Mouse (Mus musculus) T-helper 2 cell (primary cell): ENCODE data around the gene Rab38.

ENCODE experiments used
- in situ Hi-C: fragments of 300-600 bp; cut with MboI, MseI; formaldehyde crosslinking; loops from one replicate; pipeline ENCODE4 v1.15.1; 2025; ENCODE audit warnings: high pct_unique_total_duplicates

Gene Rab38

DNA sequence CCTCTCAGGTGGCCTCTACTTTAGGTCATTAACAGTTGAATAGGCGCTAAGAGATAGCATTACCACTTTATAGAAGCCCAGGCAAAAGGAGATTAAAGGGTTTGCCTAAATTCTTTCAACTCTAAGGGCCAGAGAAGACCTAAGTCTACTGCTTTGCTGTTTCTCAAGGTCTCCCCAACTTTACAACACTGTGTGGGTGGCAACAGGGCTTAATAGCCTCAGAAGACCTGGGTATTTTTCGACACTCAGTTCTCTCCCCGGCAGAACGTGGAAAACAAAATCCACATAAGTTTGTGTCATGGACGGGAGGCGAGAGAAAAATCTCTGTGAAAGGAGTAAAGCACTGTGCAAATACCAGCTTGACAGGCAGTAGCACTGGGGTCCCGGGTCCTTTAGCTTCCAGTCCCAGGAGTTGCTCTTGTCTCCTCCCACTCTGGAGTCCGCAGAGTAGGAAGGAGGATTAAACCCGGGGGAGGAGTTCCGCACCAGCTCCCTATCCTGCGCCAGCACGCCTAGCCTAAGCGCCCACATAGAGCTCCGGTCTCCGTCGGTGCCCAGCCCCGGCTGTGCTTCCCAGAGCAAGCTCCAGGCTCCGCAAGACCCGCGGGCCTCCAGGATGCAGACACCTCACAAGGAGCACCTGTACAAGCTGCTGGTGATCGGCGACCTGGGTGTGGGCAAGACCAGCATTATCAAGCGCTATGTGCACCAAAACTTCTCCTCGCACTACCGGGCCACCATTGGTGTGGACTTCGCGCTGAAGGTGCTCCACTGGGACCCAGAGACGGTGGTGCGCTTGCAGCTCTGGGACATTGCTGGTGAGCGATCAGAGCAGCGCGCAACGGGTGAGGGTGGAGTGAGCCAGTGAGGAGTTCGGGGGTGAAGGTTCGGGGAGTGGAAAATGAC is at the start of gene Rab38:
Rab38 (plus strand) TSS at position 488 of the 906 bp plus-strand sequence.
- in situ Hi-C loops: no loop called here

DNA sequence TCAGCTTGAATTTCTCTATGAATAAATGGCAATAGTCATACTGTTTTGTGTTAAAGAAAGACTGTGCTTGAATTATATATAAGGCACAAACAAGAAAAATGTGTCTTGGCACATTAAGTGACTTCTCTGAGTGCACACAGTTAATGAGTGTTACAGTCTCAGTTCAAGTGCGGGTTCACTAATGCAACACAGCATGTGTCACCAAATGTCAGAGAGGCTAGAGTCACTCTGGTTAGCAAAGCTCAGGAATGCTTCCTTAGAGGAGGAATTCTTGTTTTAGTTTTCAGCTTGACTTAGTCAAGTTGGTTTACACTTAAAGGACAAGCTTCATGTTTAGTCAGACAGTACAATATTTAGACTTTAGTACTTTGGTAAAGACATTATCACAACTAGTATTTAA is 35.5 kb upstream of the Rab38 start:
- in situ Hi-C loops: no loop called here

DNA sequence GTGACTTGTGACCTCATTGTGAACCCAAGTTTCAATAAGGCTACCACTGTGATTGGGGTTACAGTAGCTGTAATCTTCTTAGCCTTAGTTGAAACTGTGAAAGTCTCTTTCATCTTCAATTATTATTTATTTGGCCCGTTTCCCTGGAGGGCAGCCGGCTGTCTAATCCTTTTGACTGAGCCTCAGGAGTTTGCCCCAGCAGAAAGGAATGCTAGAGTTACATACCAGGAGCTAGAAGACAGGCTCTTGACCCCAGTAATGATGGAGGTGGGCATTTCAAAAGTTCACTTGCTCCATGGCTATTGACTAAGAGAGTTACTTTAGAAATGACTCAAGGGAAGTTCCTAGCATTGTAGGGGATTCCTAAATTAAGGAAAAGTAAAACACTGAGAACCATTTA is 34.3 kb upstream of the Rab38 start:
- in situ Hi-C loops: no loop called here

DNA sequence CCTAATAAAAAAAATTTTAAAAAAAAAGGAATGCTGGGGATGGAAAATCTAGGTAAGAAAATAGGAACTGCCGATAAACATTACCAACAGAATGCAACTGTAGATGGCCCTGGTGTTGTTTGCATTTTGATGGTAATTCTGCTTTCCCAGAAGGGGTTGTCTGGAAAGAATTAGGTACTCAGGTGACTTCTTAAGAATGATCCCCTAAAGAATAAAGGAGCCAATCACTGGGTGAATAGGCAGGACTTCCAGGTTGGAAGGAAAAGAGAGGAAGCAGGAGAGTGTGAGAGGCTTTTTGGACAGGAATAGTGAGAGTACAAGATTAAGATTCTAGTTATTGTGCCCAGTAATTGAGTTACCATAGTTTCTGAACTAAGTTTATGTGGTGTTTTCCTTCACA is 24.8 kb upstream of the Rab38 start:
- in situ Hi-C loops: no loop called here

DNA sequence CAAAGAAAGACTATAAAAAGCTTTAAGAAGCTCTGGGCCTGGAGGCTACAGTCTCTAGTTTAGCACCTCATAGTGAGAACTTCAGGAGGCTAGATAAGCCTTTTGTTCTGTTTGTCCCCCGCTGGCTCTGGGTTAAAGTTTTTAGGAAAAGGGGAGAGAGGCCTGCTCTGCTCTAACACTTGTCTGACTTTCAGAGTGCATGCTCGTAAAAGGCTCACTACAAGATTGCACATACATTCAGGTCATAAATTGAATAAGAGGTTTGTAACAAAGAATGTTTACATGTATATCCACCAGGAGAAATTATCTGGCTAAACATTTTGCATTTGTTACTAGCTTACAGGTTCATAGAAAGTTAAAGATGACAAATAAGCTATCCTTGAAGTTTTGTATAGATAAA is 23.6 kb upstream of the Rab38 start:
- in situ Hi-C loops: no loop called here

DNA sequence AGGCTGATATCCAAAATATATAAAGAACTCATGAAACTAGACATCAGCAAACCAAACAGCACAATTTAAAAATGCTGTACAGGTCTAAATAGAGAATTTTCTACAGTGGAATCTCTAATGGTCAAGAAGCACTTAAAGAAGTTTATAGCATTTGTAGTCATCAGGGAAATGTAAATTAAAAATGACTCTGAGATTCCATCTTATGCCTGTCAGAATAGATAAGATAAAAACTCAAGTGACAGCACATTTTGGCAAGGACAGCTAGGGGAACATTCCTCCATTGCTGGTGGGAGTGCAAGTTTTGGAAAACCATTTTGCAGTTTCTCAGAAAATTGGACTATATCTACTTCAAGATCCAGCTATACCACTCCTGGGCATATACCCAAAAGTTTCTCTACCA is 8.3 kb upstream of the Rab38 start:
- in situ Hi-C loops: no loop called here

DNA sequence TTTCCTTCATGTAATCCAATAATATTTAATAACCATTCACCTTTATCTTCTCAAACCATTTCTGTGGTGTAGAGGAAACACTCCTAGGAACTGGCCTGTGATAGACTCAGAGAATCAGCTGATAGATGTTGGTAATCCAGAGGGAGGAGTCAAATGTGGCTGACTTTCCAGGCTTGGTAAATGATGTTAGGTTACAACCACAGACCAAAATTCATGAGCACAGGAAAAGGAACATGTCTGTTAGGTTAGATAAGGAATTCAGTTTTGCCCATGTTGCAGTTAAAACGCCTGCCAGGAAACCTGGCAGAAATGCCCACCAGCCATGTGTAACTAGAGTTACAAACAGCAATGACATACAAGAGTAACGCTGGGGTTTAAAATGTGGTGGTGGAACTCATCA is 6.2 kb upstream of the Rab38 start:
- in situ Hi-C loops: no loop called here

DNA sequence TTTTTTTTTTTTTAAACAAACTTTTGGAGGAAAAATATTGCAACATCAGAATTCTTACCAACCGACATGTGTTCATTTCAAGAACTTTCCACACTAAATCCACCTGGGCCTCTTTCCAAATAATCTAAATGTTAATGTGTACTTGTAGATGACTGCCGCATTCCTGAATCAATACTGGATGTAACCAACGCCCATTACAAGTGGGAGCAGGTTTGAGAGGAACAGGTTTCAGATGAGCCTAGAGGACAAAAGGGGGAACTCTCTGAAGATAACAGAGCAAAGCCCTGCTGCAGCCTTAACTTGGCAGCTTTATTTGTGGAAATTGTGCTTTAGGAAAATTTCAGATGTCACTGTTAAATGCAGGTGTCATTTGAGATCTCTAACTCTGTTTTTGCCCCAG is 4.3 kb upstream of the Rab38 start:
- in situ Hi-C loops: no loop called here

DNA sequence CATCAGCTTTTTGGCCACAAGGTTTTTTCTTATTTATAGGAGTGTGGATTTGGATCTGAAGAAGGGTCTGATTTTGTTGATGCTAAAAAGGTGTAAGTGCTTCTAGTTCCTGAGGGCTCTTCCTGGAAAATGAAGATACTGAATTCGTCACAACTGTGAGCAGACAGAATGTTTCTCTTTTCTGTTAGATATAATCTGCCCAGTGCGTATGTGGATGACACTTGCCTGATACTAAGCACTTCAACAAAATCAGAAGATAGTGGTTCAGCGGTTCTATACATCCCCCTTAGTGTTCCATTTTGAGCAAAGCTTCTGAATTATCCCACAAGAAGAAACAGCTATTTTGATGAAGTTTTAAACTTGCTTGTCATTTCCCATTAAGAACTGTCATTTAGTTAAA is 2.6 kb upstream of the Rab38 start:
- in situ Hi-C loops: no loop called here

DNA sequence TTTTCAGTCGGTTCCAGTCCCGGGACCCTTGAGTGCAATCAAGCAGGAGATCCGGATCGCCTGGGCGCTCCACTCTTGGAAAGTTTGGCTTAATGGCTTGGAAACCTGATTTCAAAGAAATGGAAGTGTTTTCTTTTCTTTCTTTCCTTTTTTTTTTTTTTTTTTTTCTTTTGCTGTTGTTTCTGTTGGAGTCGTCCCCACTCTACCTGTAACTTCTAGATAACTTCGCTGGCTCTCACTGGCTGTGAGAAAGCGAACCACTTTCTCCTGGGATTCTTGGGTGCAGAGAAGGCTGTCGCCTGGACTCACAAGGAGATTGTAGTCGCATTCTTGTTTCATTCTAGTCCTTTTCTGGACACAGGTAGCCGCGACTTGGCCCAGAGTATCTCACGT is 615 bp downstream of the Rab38 start:
- in situ Hi-C loops: no loop called here

DNA sequence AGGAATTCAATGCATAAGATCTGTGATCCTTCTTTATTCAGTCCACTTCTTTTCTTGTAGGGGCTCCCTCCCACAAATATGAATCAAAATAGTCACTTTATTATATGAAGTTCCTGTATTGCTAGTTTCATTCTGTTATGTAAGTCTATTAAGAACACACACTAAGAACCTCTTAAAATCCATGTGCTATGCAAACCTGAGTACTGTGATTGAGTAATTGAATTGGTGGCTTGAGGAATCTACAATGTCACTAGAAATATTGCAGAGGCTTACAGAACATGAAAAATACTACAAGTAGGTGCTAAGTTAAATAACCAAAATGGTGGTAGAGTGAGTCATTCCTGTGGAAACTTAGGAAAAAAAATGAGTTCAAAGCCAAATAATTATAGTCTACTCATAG is 10.2 kb downstream of the Rab38 start:
- in situ Hi-C loops: no loop called here

DNA sequence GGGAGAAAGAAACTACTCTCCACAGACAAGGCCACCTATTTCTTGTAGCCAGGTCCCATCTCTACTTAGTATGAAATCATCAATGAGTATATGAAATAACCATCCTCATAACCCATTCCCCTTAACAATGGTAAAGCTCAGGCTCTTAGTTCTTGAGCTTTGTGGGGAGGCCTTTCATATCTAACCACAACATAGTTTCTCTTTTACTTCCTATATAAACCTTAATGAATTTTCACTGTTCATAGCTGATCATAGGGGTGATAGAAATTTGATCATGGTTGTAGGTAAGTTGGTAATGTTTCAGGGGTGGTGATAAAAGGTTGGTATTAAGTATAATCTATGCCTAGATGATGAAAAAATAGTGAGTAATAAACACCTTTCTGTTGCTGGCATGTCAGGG is 12.6 kb downstream of the Rab38 start:
- in situ Hi-C loops: no loop called here

DNA sequence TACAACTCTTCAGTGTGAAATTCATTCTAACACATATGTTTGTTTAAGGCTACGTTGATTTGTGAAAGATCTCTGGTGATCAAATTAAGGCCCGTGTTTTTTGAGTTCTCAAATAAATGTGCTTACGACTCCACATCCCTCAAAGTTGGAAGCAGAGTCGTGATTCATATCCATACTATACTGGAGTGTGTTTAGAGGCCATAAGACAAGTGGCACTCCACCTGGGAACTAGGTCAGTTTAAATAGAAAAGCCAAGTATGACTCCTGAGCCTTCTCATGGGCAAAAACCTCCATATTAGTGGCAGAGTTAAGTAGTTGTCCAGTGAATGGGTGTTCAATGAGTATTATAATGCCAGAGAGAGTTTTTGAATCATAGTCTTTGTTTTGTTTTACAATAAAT is 13.4 kb downstream of the Rab38 start:
- in situ Hi-C loops: no loop called here

DNA sequence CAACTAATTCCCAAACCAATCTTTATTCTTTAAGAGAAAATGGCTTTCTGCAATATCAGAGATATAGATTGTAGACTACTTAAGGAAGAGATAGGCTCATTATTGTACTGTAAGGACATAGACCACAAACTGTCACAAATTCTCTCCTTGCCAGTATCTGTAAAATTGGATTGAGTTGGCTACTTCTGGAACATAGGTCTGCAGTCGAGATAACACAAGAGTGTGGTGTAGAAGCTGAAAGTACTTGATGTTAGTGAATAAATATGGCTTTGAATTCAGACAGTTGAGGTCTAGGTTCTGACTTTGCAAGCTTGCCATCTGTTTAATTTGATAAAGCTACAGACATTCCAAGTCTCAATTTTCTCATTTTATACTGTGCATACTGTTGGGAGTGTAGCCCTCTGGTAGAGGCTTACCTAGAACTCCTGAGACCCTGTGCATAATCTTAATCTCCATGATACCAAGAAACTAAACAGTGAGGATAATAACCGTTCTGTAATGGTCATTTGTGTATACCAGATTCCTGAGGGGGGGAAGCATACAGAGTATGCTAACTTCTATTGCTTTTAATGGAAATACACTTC is 15.3 kb downstream of the Rab38 start:
- in situ Hi-C loops: no loop called here

DNA sequence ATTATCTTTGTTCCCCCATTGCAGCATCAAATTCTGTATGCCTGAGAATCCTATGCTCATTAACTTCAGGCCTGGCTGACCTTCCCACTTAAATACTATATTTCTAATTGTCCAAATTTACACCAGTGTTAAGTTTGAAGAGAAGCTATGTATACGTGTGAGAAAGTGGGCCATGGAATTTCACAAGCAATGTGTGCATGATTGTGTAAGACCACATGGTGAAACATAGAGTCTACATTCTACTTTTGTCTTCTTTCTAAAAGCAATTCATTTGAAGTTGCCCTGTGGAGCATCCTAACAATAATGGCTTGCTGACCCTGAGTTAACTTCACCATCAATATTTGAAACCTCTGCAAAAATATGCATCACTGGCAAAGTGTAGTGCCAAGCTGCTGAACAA is 23.2 kb downstream of the Rab38 start:
- in situ Hi-C loops: no loop called here

DNA sequence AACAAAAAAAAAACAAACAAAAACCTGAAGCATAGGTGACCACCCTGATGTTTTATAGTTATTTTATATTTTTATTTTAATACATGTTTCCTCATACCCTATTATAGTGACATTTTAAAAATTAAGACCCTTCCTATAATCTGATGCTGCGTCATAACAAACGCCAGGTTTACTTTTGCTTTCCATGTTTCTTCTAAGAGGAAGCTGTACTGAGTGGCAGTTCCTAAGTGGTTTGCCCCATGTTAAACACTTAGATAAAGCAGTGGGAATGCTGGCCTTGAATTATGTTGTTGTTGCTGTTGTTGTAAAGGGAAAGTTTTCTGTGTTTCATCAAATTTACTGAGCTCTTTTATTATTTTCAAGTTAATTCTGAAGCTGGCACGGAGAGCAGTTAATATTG is 27.8 kb downstream of the Rab38 start:
- in situ Hi-C loops: no loop called here

DNA sequence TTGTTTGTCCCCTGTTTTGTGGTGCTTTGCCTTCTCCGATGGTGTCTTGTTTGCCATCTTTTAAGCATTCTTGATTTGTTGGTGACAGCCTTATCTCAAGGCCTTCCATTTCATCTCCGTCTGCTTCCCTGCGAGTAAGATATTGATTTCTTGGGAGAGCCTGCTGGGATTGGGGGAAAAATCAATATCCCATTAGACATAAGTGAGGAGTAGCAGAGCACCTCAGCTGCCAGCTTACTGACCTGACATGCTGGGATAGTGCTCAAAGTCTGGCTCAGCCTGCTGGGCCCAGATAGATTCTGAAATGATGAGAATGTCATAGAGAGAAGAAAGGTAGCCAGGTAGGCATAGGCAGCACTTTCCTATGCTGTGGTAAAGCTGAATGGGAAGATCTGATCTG is 37.7 kb downstream of the Rab38 start:
- in situ Hi-C loops: no loop called here

DNA sequence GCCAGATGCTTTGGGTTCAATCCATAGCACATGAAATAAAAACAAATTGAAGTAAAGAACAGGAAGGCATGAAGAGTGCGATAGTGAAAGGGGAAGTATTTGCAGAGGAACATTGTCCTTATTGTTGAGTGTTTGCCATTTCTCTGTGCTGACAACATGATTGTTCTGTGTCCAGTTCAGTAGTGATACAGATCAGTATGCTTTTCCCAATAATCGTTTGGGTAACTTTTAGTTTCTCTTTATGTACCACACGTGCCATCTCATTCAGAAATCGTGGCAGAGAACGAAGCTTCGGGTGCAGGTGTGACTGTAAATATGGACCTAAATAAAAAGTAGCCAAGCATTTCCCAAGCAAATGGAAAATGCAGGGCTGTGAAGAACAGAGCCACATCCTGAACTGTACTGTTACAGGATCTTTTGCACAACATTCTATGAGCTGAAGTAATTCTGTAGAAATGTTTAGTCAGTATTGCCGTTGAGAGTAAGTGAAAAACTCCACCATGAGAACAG is 52.1 kb downstream of the Rab38 start:
- in situ Hi-C loops: no loop called here

DNA sequence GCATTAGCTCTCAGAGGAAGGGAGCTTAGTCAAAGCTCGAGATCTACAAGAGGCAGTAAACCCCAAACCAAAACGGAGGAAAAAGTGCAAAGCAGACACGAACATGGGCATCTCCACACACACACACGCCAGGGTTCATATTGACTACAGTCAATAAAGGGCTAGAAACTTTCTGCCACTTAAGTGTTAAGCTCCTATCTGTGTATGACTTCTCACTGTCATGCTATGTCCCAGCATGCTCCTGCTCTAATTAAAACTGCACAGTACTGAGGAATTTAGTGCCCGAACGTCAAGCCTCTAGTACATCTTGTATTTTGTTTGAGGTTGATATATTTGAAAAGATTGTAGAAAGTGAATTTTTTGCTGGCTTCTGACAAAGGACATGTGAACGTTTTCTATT is 52.6 kb downstream of the Rab38 start:
- in situ Hi-C loops: no loop called here

DNA sequence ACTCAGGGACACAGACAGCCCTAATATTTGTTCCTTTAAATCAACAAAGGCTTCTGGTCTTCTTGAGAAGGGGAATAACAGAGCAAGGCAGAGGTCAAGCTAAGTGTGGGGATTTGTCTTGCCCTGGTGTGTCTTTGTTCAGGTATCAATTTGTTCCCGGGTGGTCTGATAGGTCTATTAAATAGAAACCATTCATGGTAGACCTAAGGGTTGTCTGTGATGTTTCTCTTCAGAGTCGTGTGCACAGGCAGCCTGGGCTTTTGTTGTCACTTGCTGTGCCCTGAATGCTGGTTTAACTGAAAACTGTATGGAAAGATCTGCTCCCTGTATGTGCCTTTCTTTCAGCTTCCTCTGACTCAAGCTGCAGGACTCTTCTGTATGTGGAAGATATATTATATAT is 60.9 kb downstream of the Rab38 start:
- in situ Hi-C loops: no loop called here

DNA sequence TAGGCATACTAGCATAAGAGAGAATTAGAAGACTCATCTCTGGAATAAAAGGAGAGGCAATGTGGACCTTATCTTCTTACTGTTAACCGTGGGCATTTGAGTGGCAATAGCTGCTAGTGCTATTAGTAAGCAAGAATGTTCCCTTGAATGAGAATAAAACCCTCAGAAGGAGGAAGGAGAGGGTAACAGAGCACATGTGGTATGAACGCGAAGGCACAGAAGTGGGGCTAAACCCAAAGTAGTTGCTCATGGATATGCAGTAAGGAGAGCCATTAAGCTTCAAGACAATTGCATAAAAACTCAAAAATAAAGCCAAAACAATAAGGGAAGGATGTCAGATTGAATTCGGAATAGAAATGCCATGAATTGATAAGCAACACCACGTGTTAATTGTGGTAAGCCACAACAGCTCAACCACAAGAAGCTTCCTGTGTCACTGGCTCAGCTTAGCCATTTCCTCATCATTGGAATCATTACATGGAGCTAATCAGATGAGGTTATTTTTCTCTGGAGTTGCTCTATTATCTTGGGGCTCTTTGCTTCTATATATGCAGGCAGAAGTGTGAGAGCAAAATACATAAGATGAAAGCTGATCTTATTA is 72.2 kb downstream of the Rab38 start:
- in situ Hi-C loops: no loop called here

DNA sequence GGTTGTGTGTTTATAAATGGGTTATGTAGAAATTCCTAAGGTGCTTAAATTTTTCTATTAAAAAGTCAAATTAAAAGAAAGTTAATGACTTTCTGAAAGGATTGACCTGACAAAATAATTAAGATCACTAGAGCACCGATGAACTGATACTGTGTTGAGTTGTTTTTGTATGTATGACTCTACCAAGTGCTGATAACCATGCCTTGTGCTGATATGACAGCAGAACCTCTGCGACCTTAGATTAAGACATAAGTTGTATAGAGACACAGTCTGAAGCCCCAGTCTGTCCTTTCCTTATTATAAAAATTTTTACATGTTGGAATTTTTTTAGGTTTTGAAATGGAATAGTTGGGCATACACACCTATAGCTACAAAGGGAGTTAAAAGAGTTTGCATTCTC is 79.7 kb downstream of the Rab38 start:
- in situ Hi-C loops: no loop called here

DNA sequence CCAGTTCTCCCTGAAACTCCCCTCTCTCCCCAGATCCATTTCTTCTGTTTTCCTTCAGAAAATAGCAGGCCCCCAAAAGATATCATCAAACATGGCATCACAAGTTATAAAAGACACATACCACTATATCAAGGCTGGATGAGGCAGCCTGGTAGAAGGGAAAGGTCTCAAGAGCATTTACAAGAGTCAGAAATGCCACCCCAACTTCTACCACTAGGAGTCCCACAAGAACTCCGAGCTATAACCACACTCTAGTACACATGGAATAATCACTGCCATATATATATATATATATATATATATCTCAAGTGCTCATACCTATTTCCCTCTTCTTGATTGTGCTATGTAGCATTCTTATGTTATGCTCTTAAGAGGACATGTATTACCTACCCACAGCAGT is 92.4 kb downstream of the Rab38 start:
- in situ Hi-C loops: no loop called here
